Mouse (Mus musculus): ENCODE measurements around the gene Bhlhe23. TPM values are rescaled to one million over a fixed set of nuclear protein-coding genes. Genes with fewer than 3 reads are reported as not detected.
A peak's percentile ranks its signal among the peaks of the same experiment; 100 is the strongest.

Bhlhe23 gene
- polyA plus RNA-seq (2014; fragmentation: Nextera tagmentation; extraction: Ambion mirVana): 0.10 TPM in 1 of 2 replicates, not detected in the other

GRCm38 (mm10) chr2:180776793-180777192 lies at the start of gene Bhlhe23:
TSS of gene Bhlhe23 (minus strand) at chr2:180776900.
- Histone ChIP-seq H3K4me2 (replicated peaks; ENCODE audit: low read depth, low read length) (peak within 1 kb of the TSS; percentile 34), H3K9ac (ENCODE audit: low read depth, low read length) (no peak within 1 kb of the TSS), H3K36me3 (ENCODE audit: control insufficient read depth, insufficient read depth, low read length) (no peaks in the 10 kb centered on the region), H3K4me3 (ENCODE audit: low read length) (peak within 1 kb of the TSS; percentile 30), H3K9me3 (ENCODE audit: control insufficient read depth, low read length) (no peaks in the 10 kb centered on the region), H3K27ac (ENCODE audit: low read depth, low read length) (no peak within 1 kb of the TSS), H3K27me3 (ENCODE audit: control insufficient read depth, insufficient read depth, low read length) (peaks cover 79% of the 10 kb centered on the region), H3K4me1 (ENCODE audit: control insufficient read depth, insufficient read depth, low read length) (peaks cover 5% of the 10 kb centered on the region; the same call in 1 of the 2 replicates)
- WGBS: 0% methylated on average over 28 of the region's 28 CpGs
- no peak for ATAC-seq (ENCODE audit: low FRiP score, low TSS enrichment)

DNA sequence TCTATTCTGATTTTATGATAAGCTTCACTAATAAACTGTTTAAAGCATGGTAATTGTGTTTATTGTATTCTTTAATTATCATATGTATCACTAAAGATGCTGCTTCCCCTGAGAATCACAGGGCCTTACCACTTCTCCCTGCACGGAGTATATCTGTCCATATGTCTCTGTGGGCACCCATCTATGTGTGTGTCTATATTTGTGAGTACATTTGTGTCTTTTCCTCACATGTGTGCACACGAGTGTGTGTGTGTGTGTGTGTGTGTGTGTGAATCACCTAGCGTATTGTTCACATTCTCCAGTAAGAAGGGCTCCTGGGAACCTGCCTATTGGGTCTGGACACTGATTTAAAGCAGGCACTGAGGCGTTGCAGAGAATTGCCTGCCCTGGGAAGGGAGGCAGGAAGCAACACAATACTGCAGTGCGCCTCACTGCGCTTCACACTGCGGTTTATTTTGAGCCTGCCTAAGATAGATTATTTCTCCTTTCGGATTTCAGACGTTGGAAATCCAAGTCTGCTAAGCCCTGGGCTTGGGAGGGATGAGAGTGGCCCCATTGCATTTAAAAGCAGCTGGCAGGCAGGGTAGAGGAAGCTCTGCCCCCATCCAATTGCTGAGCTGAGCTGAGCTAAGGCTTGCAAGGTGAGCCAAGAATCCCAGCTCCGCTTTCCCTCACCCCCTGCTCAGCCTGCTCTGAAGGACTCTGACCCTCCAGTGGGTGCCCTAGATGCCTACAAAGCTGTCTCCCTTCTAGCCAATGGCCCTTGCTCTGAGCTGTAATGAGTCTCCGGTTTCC lies 48.6 kb upstream of the Bhlhe23 start:
- no peak overlapping the region for H3K9ac ChIP-seq (ENCODE audit: low read depth, low read length)
- H3K4me3 ChIP-seq (ENCODE audit: low read length): no peak overlapping the region
- no peaks in the 10 kb centered on the region for H3K36me3 ChIP-seq (ENCODE audit: control insufficient read depth, insufficient read depth, low read length)
- no peaks in the 10 kb centered on the region for H3K4me1 ChIP-seq (ENCODE audit: control insufficient read depth, insufficient read depth, low read length)
- peak; percentile 84 for ATAC-seq (ENCODE audit: low FRiP score, low TSS enrichment)
- H3K9me3 ChIP-seq (ENCODE audit: control insufficient read depth, low read length): no peaks in the 10 kb centered on the region
- H3K27ac ChIP-seq (ENCODE audit: low read depth, low read length): peak overlapping the region; percentile 72
- WGBS: 25% methylated on average over 11 of the region's 11 CpGs
- H3K4me2 ChIP-seq (replicated peaks; ENCODE audit: low read depth, low read length): peak overlapping the region; percentile 2; the same call in 1 of the 2 replicates
- H3K27me3 ChIP-seq (ENCODE audit: control insufficient read depth, insufficient read depth, low read length): no peaks in the 10 kb centered on the region

GRCm38 (mm10) chr2:180824724-180825123 lies 48.0 kb upstream of the Bhlhe23 start:
- H3K9me3 ChIP-seq (ENCODE audit: control insufficient read depth, low read length): no peaks in the 10 kb centered on the region
- H3K9ac ChIP-seq (ENCODE audit: low read depth, low read length): no peak overlapping the region
- H3K27me3 ChIP-seq (ENCODE audit: control insufficient read depth, insufficient read depth, low read length): no peaks in the 10 kb centered on the region
- no peaks in the 10 kb centered on the region for H3K36me3 ChIP-seq (ENCODE audit: control insufficient read depth, insufficient read depth, low read length)
- no peak overlapping the region for H3K4me2 ChIP-seq (replicated peaks; ENCODE audit: low read depth, low read length)
- WGBS: 68% methylated on average over 4 of the region's 4 CpGs
- H3K4me3 ChIP-seq (ENCODE audit: low read length): no peak overlapping the region
- H3K4me1 ChIP-seq (ENCODE audit: control insufficient read depth, insufficient read depth, low read length): no peaks in the 10 kb centered on the region
- ATAC-seq (ENCODE audit: low FRiP score, low TSS enrichment): no peak
- no peak overlapping the region for H3K27ac ChIP-seq (ENCODE audit: low read depth, low read length)

DNA sequence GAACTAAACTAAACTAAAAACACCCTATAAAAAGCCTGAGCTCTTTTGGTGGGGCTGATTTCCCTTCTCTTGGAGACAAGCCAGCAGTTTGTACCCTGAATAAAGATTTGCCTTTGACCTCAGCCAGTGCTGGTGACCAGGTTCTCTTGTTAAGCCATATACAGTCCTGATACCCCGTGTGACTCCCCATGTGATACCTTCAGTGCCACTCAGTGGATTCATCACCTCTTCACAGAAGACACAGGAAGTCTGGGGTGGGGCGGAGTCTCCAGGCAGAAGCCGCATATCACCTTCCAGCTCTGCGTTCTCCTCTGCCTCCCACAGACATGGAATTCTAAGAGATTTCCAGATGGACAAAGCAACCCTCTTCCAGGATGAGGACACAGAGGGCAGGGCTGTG lies 47.4 kb upstream of the Bhlhe23 start:
- no peak overlapping the region for H3K9ac ChIP-seq (ENCODE audit: low read depth, low read length)
- 43% methylated on average over 4 of the region's 4 CpGs for WGBS
- no peaks in the 10 kb centered on the region for H3K4me1 ChIP-seq (ENCODE audit: control insufficient read depth, insufficient read depth, low read length)
- no peak overlapping the region for H3K27ac ChIP-seq (ENCODE audit: low read depth, low read length)
- no peak for ATAC-seq (ENCODE audit: low FRiP score, low TSS enrichment)
- no peak overlapping the region for H3K4me2 ChIP-seq (replicated peaks; ENCODE audit: low read depth, low read length)
- H3K27me3 ChIP-seq (ENCODE audit: control insufficient read depth, insufficient read depth, low read length): no peaks in the 10 kb centered on the region
- H3K4me3 ChIP-seq (ENCODE audit: low read length): no peak overlapping the region
- H3K9me3 ChIP-seq (ENCODE audit: control insufficient read depth, low read length): no peaks in the 10 kb centered on the region
- no peaks in the 10 kb centered on the region for H3K36me3 ChIP-seq (ENCODE audit: control insufficient read depth, insufficient read depth, low read length)

DNA sequence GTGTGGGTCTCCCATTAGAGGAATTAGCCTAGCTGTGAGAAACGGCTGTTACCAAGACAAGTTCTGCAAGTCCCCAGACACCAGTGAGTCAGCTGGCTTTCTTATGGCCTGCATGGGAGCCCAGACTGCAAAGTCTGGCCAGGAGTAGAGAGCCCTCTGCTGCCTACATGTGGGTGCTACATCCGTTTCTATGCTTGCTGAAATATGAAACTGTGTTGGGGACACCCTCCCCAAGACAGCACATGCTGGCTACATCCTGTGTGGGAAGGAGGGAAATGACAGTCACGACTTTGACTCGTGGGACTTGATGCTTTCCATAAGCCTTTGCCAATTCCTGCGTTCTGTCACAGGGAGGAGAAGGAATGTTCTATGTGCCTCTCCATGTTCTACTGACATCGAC lies 45.8 kb upstream of the Bhlhe23 start:
- Histone ChIP-seq H3K4me1 (ENCODE audit: control insufficient read depth, insufficient read depth, low read length) (no peaks in the 10 kb centered on the region), H3K36me3 (ENCODE audit: control insufficient read depth, insufficient read depth, low read length) (no peaks in the 10 kb centered on the region), H3K27me3 (ENCODE audit: control insufficient read depth, insufficient read depth, low read length) (no peaks in the 10 kb centered on the region), H3K27ac (ENCODE audit: low read depth, low read length) (no peak overlapping the region), H3K9me3 (ENCODE audit: control insufficient read depth, low read length) (no peaks in the 10 kb centered on the region), H3K4me3 (ENCODE audit: low read length) (no peak overlapping the region), H3K4me2 (replicated peaks; ENCODE audit: low read depth, low read length) (no peak overlapping the region), H3K9ac (ENCODE audit: low read depth, low read length) (no peak overlapping the region)
- ATAC-seq (ENCODE audit: low FRiP score, low TSS enrichment): no peak; the same call in 1 of the 2 replicates
- WGBS: 31% methylated on average over 6 of the region's 6 CpGs

- ATAC-seq (ENCODE audit: low FRiP score, low TSS enrichment): no peak
- H3K4me1 ChIP-seq (ENCODE audit: control insufficient read depth, insufficient read depth, low read length): no peaks in the 10 kb centered on the region
- no peaks in the 10 kb centered on the region for H3K9me3 ChIP-seq (ENCODE audit: control insufficient read depth, low read length)
- H3K27me3 ChIP-seq (ENCODE audit: control insufficient read depth, insufficient read depth, low read length): no peaks in the 10 kb centered on the region
- H3K27ac ChIP-seq (ENCODE audit: low read depth, low read length): no peak overlapping the region
- H3K4me3 ChIP-seq (ENCODE audit: low read length): no peak overlapping the region
- 85% methylated on average over 2 of the region's 2 CpGs for WGBS
- H3K36me3 ChIP-seq (ENCODE audit: control insufficient read depth, insufficient read depth, low read length): no peaks in the 10 kb centered on the region
- no peak overlapping the region for H3K9ac ChIP-seq (ENCODE audit: low read depth, low read length)
- no peak overlapping the region for H3K4me2 ChIP-seq (replicated peaks; ENCODE audit: low read depth, low read length)
Observed at GRCm38 (mm10) chr2:180819504-180819903, 42.8 kb upstream of the Bhlhe23 start.

DNA sequence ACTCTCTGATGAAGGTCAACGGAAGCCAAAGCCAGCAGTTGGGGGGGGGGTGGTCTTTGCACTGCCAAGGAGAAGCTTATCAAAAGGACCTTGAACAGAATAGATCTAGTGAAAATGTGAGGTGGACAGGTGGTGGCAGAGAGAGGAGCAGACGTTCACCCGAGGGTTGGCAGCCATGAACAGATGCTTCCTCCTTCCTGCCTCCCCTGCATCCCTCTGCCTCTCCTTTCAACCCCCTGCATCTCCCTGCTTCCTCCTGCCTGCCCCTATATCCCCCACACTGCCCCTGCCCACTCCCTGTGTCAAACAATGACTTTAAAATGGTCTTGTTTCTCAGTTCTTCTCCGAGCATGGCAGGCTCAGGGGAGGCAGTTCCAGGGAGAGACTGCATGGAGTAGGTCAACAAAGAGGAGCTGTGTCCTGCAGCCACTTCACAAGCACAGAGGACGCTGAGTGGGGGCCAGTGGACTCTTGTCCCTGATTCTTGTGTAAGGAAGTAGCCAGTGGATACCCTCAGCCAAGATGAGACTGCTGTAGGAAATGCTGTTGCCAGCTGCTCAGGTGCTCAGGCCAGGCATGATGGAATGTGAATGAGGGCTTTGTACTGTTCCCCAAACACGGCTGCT lies 39.9 kb upstream of the Bhlhe23 start:
- Histone ChIP-seq H3K27ac (ENCODE audit: low read depth, low read length) (no peak overlapping the region), H3K9me3 (ENCODE audit: control insufficient read depth, low read length) (no peaks in the 10 kb centered on the region), H3K4me1 (ENCODE audit: control insufficient read depth, insufficient read depth, low read length) (no peaks in the 10 kb centered on the region), H3K36me3 (ENCODE audit: control insufficient read depth, insufficient read depth, low read length) (no peaks in the 10 kb centered on the region), H3K4me2 (replicated peaks; ENCODE audit: low read depth, low read length) (no peak overlapping the region), H3K27me3 (ENCODE audit: control insufficient read depth, insufficient read depth, low read length) (no peaks in the 10 kb centered on the region), H3K9ac (ENCODE audit: low read depth, low read length) (no peak overlapping the region), H3K4me3 (ENCODE audit: low read length) (no peak overlapping the region)
- no peak for ATAC-seq (ENCODE audit: low FRiP score, low TSS enrichment)
- 58% methylated on average over 6 of the region's 6 CpGs for WGBS

DNA sequence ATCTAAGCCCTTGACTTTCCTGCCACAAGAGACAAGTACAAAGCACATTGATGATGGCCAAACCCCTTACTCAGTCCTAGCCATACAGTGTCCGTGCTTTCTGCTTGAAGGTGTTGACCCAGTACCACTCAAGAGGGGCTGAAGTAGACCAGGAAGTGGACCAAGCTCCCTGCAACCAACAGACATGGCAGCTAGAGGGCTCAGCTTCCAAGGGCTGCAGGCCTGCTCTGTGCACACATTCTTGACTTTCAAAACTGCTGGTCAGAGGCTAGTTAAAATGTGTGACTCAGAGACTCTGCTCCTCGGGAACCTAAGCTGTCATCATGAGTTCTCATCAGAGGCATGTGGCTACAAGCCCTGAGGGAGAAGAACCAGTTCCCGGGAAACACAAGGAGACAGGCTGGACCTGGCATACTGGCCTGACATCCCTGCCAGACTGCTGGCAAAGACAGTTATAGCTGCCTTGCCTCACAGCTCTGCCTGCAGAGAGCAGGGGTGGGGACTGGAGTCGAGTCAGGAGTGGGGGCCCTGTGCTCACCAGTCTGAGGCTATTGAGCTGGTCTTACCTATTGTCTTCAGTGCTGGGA lies 37.4 kb upstream of the Bhlhe23 start:
- H3K27me3 ChIP-seq (ENCODE audit: control insufficient read depth, insufficient read depth, low read length): no peaks in the 10 kb centered on the region
- no peak overlapping the region for H3K4me3 ChIP-seq (ENCODE audit: low read length)
- H3K4me2 ChIP-seq (replicated peaks; ENCODE audit: low read depth, low read length): no peak overlapping the region
- 66% methylated on average over 4 of the region's 4 CpGs for WGBS
- no peaks in the 10 kb centered on the region for H3K9me3 ChIP-seq (ENCODE audit: control insufficient read depth, low read length)
- no peak overlapping the region for H3K27ac ChIP-seq (ENCODE audit: low read depth, low read length)
- no peaks in the 10 kb centered on the region for H3K36me3 ChIP-seq (ENCODE audit: control insufficient read depth, insufficient read depth, low read length)
- H3K9ac ChIP-seq (ENCODE audit: low read depth, low read length): no peak overlapping the region
- ATAC-seq (ENCODE audit: low FRiP score, low TSS enrichment): no peak
- H3K4me1 ChIP-seq (ENCODE audit: control insufficient read depth, insufficient read depth, low read length): no peaks in the 10 kb centered on the region

DNA sequence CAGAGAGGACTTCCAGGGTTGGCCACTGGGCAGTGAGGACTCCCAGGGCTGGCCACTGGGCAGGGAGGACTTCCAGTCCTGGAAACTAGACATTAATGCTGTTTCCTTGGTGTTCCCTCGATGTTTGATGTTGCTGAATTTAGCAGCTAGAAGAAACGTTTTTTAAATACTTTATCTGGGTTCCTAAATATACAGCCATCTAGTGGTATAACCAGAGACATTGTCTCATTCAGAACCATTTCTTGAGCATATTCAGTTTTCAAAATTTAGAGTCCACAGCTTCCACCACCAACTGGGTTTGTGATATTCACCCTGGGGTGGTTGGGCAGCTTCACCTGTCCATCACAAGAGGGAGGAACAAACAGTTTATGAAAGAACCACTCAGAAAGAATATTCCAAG lies 34.3 kb upstream of the Bhlhe23 start:
- Histone ChIP-seq H3K36me3 (ENCODE audit: control insufficient read depth, insufficient read depth, low read length) (no peaks in the 10 kb centered on the region), H3K9ac (ENCODE audit: low read depth, low read length) (no peak overlapping the region), H3K4me1 (ENCODE audit: control insufficient read depth, insufficient read depth, low read length) (no peaks in the 10 kb centered on the region), H3K4me2 (replicated peaks; ENCODE audit: low read depth, low read length) (no peak overlapping the region), H3K9me3 (ENCODE audit: control insufficient read depth, low read length) (no peaks in the 10 kb centered on the region), H3K4me3 (ENCODE audit: low read length) (no peak overlapping the region), H3K27me3 (ENCODE audit: control insufficient read depth, insufficient read depth, low read length) (no peaks in the 10 kb centered on the region), H3K27ac (ENCODE audit: low read depth, low read length) (no peak overlapping the region)
- WGBS: 64% methylated on average over 2 of the region's 2 CpGs
- ATAC-seq (ENCODE audit: low FRiP score, low TSS enrichment): no peak

Measured in kidney, embryonic 14.5 days (tissue).